Mouse (Mus musculus) midbrain, postnatal 0 days (tissue): ENCODE data around the gene Zbtb16. TPM values are rescaled to one million over a fixed set of nuclear protein-coding genes. Genes with fewer than 3 reads are reported as not detected.

ENCODE experiments used
- ATAC-seq: fragments of 200-750 bp; cut with Nextera tagmentation; 2 replicates; pipeline ENCODE4 v1.8.0; 2017; ENCODE audit warnings: moderate number of reproducible peaks, mild to moderate bottlenecking, moderate TSS enrichment, moderate library complexity; ENCODE audit not compliant: low FRiP score
- DNase-seq: peaks from one replicate; pipeline ENCODE4 v3.0.0-alpha.2; 2015; ENCODE audit warnings: low spot score
- H3K27ac ChIP-seq: fragments of 300-500 bp; sonication (generic); 2 replicates; pipeline ENCODE4 v1.5.1; 2014; ENCODE audit warnings: low read depth, mild to moderate bottlenecking, low read length, mixed read lengths
- H3K27me3 ChIP-seq: fragments of 300-500 bp; sonication (generic); 2 replicates; pipeline ENCODE4 v1.6.1; 2014; ENCODE audit warnings: low read length, control low read depth, mixed read lengths; ENCODE audit not compliant: insufficient read depth
- H3K36me3 ChIP-seq: fragments of 300-500 bp; sonication (generic); 2 replicates; pipeline ENCODE4 v1.6.1; 2014; ENCODE audit warnings: low read length, control low read depth, mixed read lengths; ENCODE audit not compliant: insufficient read depth
- H3K4me1 ChIP-seq: fragments of 300-500 bp; sonication (generic); 2 replicates; pipeline ENCODE4 v1.6.1; 2014; ENCODE audit warnings: mild to moderate bottlenecking, control low read depth, antibody characterized with exemption, low read length, mixed read lengths; ENCODE audit not compliant: insufficient read depth
- H3K4me2 ChIP-seq: fragments of 300-500 bp; sonication (generic); 2 replicates; pipeline ENCODE4 v1.6.1; 2014; ENCODE audit warnings: low read depth, mild to moderate bottlenecking, low read length, mixed read lengths; ENCODE audit not compliant: poor library complexity, severe bottlenecking
- H3K4me3 ChIP-seq: fragments of 300-500 bp; sonication (generic); 2 replicates; pipeline ENCODE4 v1.5.1; 2014; ENCODE audit warnings: low read depth, mild to moderate bottlenecking, low read length, moderate library complexity
- H3K9ac ChIP-seq: fragments of 300-500 bp; sonication (generic); replicated peaks from 2 replicates; pipeline ENCODE4 v1.6.1; 2014; ENCODE audit warnings: mild to moderate bottlenecking, low read length, moderate library complexity, mixed read lengths; ENCODE audit not compliant: poor library complexity, severe bottlenecking
- H3K9me3 ChIP-seq: fragments of 300-500 bp; sonication (generic); 2 replicates; pipeline ENCODE4 v1.6.1; 2016; ENCODE audit warnings: low read length, control low read depth
- CTCF ChIP-seq: IDR thresholded peaks from 2 replicates; pipeline ENCODE4 v1.5.1; 2016; ENCODE audit warnings: antibody characterized with exemption, mild to moderate bottlenecking
- WGBS: fragments of 180-500 bp; shearing (Covaris S2); extraction: QIAGEN DNeasy Blood & Tissue Kit; methylation state at CpG from one replicate; pipeline ENCODE4 v1.1.7; 2014; 5-methylcytosine and 5-hydroxymethylcytosine counted together
- polyA plus RNA-seq: library from polyadenylated mRNA; unstranded; fragments of >200 nt; fragmentation: Nextera tagmentation; extraction: Ambion mirVana; gene quantifications from 2 replicates; pipeline ENCODE4 v1.2.1, GENCODE M21; 2015
- total RNA-seq: library from RNA; depleted of rRNA; stranded (reverse); fragments of >200 nt; gene quantifications from 2 replicates; pipeline ENCODE4 v1.2.3, GENCODE M21; 2014

The Zbtb16 gene
- total and polyA plus RNA-seq, 2 experiments from 2014 or later, result 6.1 to 8.3 TPM

- H3K4me1 ChIP-seq, result no peaks in the 10 kb centered on the region
- no peak for ATAC-seq
- H3K36me3 ChIP-seq, result no peaks in the 10 kb centered on the region
- DNase-seq, result no peak
- no peak overlapping the region for H3K4me3 ChIP-seq
- WGBS, result 59% methylated on average over 1 of the region's 1 CpGs
- H3K9me3 ChIP-seq, result no peaks in the 10 kb centered on the region
- no peaks in the 10 kb centered on the region for H3K27me3 ChIP-seq
- TF ChIP-seq CTCF, result no peak
- H3K9ac ChIP-seq, result no peak overlapping the region
- no peak overlapping the region for H3K4me2 ChIP-seq
- H3K27ac ChIP-seq, result no peak overlapping the region
These were observed 48.7 kb downstream of the Zbtb16 start for GRCm38 (mm10) chr9:48787321-48787720.

DNA sequence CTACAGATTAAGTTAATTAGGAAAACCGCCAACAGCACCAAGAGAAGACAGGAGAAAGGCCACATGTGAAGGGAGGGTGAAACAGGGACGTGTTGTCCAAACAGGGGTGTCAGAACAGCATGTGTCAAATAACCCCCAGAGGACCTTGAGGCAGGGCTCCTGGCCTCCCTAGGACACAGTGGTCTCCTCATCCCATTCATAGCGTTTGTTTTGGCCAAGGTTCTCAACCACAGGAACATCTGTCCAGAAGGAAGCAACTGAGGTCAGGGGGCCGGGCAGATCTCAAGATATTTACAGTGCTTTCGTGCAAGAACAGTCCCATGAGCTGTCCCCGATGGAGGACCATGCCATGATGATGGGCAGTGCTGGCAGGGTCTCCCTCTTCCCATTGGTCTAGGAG lies 49.2 kb downstream of the Zbtb16 start:
- no peak for ATAC-seq
- H3K4me2 ChIP-seq, result no peak overlapping the region
- H3K4me3 ChIP-seq, result no peak overlapping the region
- no peak for TF ChIP-seq CTCF
- no peak overlapping the region for H3K9ac ChIP-seq
- no peak for DNase-seq
- H3K4me1 ChIP-seq, result no peaks in the 10 kb centered on the region
- no peaks in the 10 kb centered on the region for H3K9me3 ChIP-seq
- no peaks in the 10 kb centered on the region for H3K36me3 ChIP-seq
- H3K27ac ChIP-seq, result no peak overlapping the region
- H3K27me3 ChIP-seq, result no peaks in the 10 kb centered on the region
- WGBS, result 72% methylated on average over 6 of the region's 6 CpGs

DNA sequence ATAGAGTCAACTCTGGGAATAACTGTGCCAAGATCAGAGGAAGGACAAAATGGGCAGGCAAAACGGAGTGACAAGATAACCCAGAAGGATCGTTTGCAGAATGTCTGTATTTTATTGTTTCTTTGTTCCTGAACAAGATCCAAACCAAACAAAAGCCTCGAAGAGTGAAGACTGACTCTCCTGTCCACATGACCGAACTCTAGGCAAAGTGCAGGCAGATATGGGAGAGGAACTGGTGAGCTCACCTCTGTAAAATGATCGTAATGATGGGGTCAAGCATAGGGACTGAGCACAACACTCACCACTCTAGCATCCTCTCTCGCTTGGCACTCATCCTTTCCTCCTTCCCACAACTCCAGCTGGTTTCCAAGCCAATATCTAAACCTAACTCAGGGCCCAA lies 51.1 kb downstream of the Zbtb16 start:
- DNase-seq (no peak), ATAC-seq (no peak)
- Histone ChIP-seq H3K4me2 (no peak overlapping the region), H3K27me3 (no peaks in the 10 kb centered on the region), H3K4me1 (no peaks in the 10 kb centered on the region), H3K36me3 (no peaks in the 10 kb centered on the region), H3K9ac (no peak overlapping the region), H3K27ac (no peak overlapping the region), H3K4me3 (no peak overlapping the region), H3K9me3 (no peaks in the 10 kb centered on the region)
- TF ChIP-seq CTCF, result no peak
- 77% methylated on average over 6 of the region's 6 CpGs for WGBS

GRCm38 (mm10) chr9:48783292-48783691 lies 52.7 kb downstream of the Zbtb16 start:
- Histone ChIP-seq H3K27me3 (no peaks in the 10 kb centered on the region), H3K9ac (no peak overlapping the region), H3K27ac (no peak overlapping the region), H3K4me3 (no peak overlapping the region), H3K36me3 (no peaks in the 10 kb centered on the region), H3K9me3 (no peaks in the 10 kb centered on the region), H3K4me2 (no peak overlapping the region), H3K4me1 (no peaks in the 10 kb centered on the region)
- DNase-seq, result no peak
- WGBS, result 65% methylated on average over 4 of the region's 4 CpGs
- no peak for ATAC-seq
- TF ChIP-seq CTCF, result no peak

DNA sequence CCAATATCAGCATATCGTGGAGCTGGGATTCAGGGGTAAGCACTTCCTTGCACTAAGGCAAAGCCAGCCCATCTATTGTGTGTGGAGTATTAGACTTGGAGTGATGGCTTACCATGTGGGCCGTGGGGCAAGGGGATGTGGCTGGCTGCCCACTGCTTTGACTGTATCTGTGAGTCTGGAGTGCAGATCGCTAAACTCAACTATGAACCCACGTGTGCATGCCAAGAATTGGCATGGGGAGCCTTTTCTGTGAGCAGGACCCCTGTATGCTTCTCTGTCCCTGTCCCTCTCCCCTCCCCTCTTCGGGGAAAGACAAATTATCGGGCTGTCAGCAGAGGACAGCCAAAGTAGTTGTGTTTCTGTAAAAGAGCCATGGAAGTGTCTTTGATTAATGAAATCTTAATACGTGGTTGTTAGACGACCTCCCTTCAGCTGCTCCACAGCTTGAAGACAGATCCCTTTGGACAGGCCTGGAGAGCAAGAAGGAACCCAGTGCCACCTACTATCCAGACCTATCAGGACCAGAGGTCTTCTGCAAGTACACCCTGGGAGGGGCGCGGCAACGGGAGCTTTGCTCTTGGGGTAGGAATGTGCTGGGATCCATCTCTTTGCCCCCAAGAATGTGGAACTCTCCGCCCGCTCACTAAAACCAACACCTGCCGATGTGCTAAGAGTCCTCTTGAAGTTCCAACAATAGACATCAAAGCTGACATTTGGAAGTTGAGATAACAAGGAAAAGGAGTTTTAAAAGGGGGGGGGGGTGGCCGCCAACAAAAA lies 53.5 kb downstream of the Zbtb16 start:
- Histone ChIP-seq H3K4me3 (no peak overlapping the region), H3K27ac (no peak overlapping the region), H3K27me3 (no peaks in the 10 kb centered on the region), H3K36me3 (no peaks in the 10 kb centered on the region), H3K9me3 (no peaks in the 10 kb centered on the region), H3K9ac (no peak overlapping the region), H3K4me2 (no peak overlapping the region), H3K4me1 (no peaks in the 10 kb centered on the region)
- DNase-seq (no peak), ATAC-seq (no peak)
- 46% methylated on average over 15 of the region's 15 CpGs for WGBS
- TF ChIP-seq CTCF, result no peak

GRCm38 (mm10) chr9:48776268-48776667 lies 59.8 kb downstream of the Zbtb16 start:
- WGBS, result 80% methylated on average over 7 of the region's 7 CpGs
- Histone ChIP-seq H3K36me3 (no peaks in the 10 kb centered on the region), H3K27ac (no peak overlapping the region), H3K4me2 (no peak overlapping the region), H3K9ac (no peak overlapping the region), H3K27me3 (no peaks in the 10 kb centered on the region), H3K4me1 (no peaks in the 10 kb centered on the region), H3K4me3 (no peak overlapping the region), H3K9me3 (no peaks in the 10 kb centered on the region)
- TF ChIP-seq CTCF, result no peak
- ATAC-seq (no peak), DNase-seq (no peak)
